ENCODE assay signal across 8 mouse cellular contexts in the genomic region with DNA sequence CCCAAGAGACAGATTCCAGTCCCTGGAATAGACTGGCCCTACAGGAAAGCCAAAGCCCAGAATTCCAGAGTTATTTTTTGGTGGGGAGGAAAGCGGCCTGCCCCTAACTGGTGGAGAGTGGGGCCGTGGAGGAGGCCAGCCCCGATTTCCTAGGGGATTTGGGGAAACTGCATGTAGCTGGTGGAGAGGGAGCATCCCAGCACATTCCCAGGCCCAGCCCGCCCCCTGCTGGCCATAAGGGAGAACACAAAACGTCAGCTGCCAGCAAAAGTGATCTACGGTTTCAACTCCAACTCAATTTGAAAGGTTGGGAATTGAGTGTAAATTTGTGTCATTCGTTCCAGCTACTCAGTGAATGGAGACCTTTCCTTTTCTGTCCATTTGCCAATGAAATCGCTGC. TPM values are rescaled to one million over a fixed set of nuclear protein-coding genes. Genes with fewer than 3 reads are reported as not detected.
A peak's percentile ranks its signal among the peaks of the same experiment; 100 is the strongest.
DNase-seq lines count a peak whose midpoint lies in the region; ATAC-seq lines count a peak whose summit lies in the region.

No protein-coding gene starts in this region.

- peak; percentile 63; the same call in 1 of the 2 replicates for ATAC-seq in intestine, embryonic 15.5 days
- ATAC-seq in limb, embryonic 11.5 days (ENCODE audit: insufficient number of reproducible peaks, low FRiP score, low TSS enrichment, low read depth): no peak
- ATAC-seq in erythroid progenitor cell, adult 5-6 weeks (replicated peaks; ENCODE audit: low FRiP score, poor library complexity, severe bottlenecking): no peak

- H3K27me3 ChIP-seq in intestine, embryonic 15.5 days (replicated peaks): no peaks in the 10 kb centered on the region
- no peaks in the 10 kb centered on the region for H3K27me3 ChIP-seq in limb, embryonic 11.5 days (ENCODE audit: control insufficient read depth, insufficient read depth, low read length)

- WGBS in intestine, embryonic 15.5 days: 6% methylated on average over 8 of the region's 8 CpGs
- 8% methylated on average over 8 of the region's 8 CpGs for WGBS in limb, embryonic 11.5 days

- H3K9ac ChIP-seq in intestine, embryonic 15.5 days: no peak overlapping the region
- no peak overlapping the region for H3K9ac ChIP-seq in limb, embryonic 11.5 days (ENCODE audit: low read length)

- H3K4me3 ChIP-seq in intestine, embryonic 15.5 days (replicated peaks): no peak overlapping the region
- H3K4me3 ChIP-seq in limb, embryonic 11.5 days (ENCODE audit: low read depth, low read length): no peak overlapping the region

- H3K4me2 ChIP-seq in intestine, embryonic 15.5 days (replicated peaks): no peak overlapping the region
- no peak overlapping the region for H3K4me2 ChIP-seq in limb, embryonic 11.5 days (ENCODE audit: low read depth, severe bottlenecking)

- H3K36me3 ChIP-seq in intestine, embryonic 15.5 days: no peaks in the 10 kb centered on the region
- no peaks in the 10 kb centered on the region for H3K36me3 ChIP-seq in limb, embryonic 11.5 days (ENCODE audit: control insufficient read depth, insufficient read depth, low read length)

- H3K4me1 ChIP-seq in intestine, embryonic 15.5 days (replicated peaks): no peaks in the 10 kb centered on the region
- H3K4me1 ChIP-seq in limb, embryonic 11.5 days (ENCODE audit: control insufficient read depth, insufficient read depth, low read length): 0 out of 2 replicates have a peak, but pooled peaks cover 9% of the 10 kb centered on the region

- no peaks in the 10 kb centered on the region for H3K9me3 ChIP-seq in intestine, embryonic 15.5 days
- H3K9me3 ChIP-seq in limb, embryonic 11.5 days (ENCODE audit: control insufficient read depth, low read length): no peaks in the 10 kb centered on the region

- H3K27ac ChIP-seq in intestine, embryonic 15.5 days: no peak overlapping the region
- H3K27ac ChIP-seq in limb, embryonic 11.5 days (replicated peaks; ENCODE audit: low read depth, low read length): no peak overlapping the region

- peak; percentile 45 to 62 for DNase-seq in urinary bladder, adult 18-20 months (ENCODE audit: low spot score in 2 of 2)
- DNase-seq in urinary bladder, postnatal 10 days (ENCODE audit: low spot score): no peak
- peak; percentile 70 for DNase-seq in cerebellum, adult 11 months
- DNase-seq in forelimb bud, embryonic 11.5 days (ENCODE audit: low read depth, low spot score): peak; percentile 67
- peak; percentile 84 for DNase-seq in limb, embryonic 11.5 days (ENCODE audit: low spot score)
- DNase-seq in retina, postnatal 1 day: peak; percentile 77

RNA-seq across cellular contexts. Expression of a gene that starts 58.9 kb away (rescaled TPM):
- polyA plus RNA-seq in intestine, embryonic 15.5 days (2015; fragmentation: Nextera tagmentation; extraction: Ambion mirVana): 1.3 and 1.4 TPM in 2 replicates
- polyA plus RNA-seq in limb, embryonic 11.5 days (2014; fragmentation: Nextera tagmentation; extraction: Ambion mirVana): 1.2 and 1.9 TPM in 2 replicates
- total RNA-seq in erythroid progenitor cell, adult 5-6 weeks (2015; ENCODE audit: low replicate concordance): not detected in 2 replicates
- total RNA-seq in erythroid progenitor cell, adult 5-6 weeks (2017; ENCODE audit: low replicate concordance): not detected in 2 replicates
